Mouse (Mus musculus) CD4-positive, CD25-positive, alpha-beta regulatory T cell, adult 4 months (primary cell): ENCODE results near the gene Sorbs2. TPM values are rescaled to one million over a fixed set of nuclear protein-coding genes. Genes with fewer than 3 reads are reported as not detected.

Experiments
- ATAC-seq: one replicate; pipeline ENCODE4 v1.8.0; 2017
- polyA plus RNA-seq, 2 experiments: library from polyadenylated mRNA; unstranded; fragments of 100-300 nt; shearing (Covaris generic); gene quantifications; one replicate each; pipeline ENCODE4 v1.2.1; 2017

Gene Sorbs2
- polyA plus RNA-seq, 2 experiments from 2014 or later, result 0.30 to 0.96 TPM

- no peak for ATAC-seq
Measured at GRCm38 (mm10) chr8:45579714-45580543, 72.3 kb downstream of the Sorbs2 start.

DNA sequence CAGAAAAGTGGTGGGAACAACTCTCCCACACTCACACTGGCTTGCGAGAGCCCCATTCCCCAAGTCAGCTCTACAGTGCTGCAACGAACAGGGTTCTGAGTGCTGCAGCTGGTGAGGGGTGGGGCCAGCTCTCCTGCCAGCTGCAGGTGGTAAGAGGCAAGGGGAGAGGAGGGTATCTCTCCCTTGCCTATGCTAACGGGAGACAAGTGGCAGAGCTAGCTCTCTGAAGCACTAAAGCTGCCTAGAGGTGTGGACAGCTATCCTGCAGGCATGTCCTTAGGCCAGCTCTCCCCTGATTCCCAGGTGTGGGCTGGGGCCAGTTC is 72.9 kb downstream of the Sorbs2 start:
- ATAC-seq, result no peak

- ATAC-seq, result no peak
Measured at GRCm38 (mm10) chr8:45583856-45584255, 76.3 kb downstream of the Sorbs2 start.

- ATAC-seq, result no peak
Measured at GRCm38 (mm10) chr8:45584390-45585052, 76.9 kb downstream of the Sorbs2 start.

DNA sequence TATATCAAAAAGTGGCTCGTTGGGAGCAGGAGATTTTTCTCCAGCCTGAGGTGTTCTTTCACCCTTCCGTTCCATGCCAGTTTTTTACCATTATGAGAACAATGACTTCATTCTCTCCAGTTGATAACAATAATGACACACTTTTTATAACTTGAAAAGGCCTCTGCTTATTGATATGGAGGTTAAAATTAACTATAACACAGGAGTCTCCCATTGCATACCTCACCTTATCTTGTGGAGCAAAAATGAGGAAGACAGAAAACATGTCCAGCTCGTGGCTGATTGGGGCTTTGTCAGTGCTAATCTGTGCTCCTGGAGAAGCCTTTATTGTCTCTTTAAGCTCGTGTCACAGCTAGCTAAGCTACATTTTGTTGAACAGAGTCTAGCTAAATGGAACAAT is 77.6 kb downstream of the Sorbs2 start:
- no peak for ATAC-seq

DNA sequence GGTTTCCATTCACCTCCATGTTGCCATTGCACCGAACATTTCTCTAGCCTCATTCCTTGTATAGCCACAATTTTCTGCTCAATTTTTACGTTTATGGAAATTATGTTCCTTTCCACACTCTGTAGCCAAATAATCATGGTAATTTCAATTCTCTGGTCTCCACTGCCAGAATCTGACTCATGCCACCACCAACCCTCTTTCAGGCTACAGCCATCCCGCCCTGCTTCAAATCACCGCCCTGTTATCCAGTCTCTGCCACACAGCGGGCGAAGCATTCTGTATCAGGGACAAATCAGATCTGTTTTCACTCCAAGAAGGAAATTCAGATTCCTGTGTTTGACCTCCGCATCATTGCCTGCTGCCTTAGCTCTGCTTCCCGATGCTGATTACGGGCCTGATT is 79.4 kb downstream of the Sorbs2 start:
- ATAC-seq, result no peak

DNA sequence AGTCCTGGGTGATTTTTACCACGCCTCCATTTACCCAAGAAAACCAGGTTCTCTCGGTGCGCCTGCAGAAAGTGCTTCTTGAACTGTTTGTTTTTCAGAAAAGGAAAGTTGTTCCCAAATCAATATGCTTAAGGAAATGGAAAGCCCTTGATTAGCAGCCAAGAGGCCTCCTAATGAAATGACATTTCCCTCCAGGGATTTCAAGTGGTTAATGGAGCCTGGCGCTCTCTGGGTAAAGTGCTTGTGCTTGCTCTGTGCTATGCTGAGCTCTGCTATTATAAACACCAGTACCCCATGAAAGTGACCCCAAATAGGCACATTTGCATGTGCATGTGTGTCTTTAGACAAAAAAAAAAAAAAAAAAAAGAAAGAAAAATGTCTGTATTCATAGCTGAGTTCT is 84.3 kb downstream of the Sorbs2 start:
- ATAC-seq, result no peak

GRCm38 (mm10) chr8:45593711-45594110 is 86.1 kb downstream of the Sorbs2 start:
- ATAC-seq, result no peak

GRCm38 (mm10) chr8:45595983-45596382 is 88.4 kb downstream of the Sorbs2 start:
- ATAC-seq, result no peak

GRCm38 (mm10) chr8:45596591-45596990 is 89.0 kb downstream of the Sorbs2 start:
- ATAC-seq, result no peak

DNA sequence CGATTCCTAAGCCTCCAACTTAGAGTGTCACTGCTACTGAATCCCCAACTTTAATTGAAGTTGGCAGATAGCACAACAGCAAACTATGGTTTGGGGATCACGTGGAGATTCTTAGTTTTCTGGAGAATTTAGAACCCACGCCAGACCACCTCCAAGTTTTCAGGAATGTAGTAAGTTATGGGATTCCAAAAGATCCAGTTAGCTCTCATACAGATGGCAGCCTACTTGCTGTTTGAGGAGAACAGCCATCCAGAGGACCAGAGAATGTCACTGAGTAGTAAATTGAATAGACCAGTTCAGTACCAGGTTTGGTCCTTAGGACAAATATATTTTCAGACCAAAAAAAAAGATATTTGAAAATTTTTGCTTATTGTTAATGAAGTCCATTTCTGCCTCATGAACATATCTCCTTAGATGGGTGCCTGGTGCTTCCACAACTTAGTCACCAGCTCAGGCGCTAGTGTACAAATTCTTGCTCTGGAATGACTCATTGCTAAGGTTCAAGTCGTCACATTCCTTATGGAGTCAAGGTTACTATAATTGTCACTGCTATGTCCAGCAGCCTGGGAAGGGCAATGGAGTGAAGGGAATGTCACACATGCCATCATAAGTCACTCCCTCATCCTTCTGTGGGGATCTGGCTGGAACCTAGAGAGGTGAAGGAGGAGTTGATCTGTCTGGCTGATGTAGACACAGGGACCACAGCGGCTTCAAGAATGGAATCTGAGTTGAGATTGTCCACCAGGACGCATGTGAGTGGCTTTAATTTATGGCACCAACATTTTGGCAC is 90.2 kb downstream of the Sorbs2 start:
- ATAC-seq, result no peak

DNA sequence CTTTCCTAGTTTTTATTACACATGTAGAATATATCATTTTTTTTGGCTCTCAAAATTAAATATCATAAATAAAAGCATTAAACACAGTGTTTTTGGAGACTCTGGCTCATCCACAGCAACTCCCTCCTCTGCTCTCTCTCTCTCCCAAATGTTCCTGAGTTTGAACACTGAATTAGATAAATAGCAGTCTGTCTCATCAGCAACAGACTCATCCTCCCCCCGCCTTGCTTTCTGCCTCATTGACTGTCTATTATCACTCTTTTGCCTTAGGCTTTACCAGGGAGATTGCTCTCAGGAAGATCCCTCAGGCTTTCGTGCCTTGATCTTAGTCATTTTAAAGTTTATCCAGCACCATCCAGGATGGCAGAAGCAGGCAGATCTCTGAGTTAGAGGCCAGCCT is 91.3 kb downstream of the Sorbs2 start:
- ATAC-seq, result no peak

GRCm38 (mm10) chr8:45602019-45602418 is 94.4 kb downstream of the Sorbs2 start:
- ATAC-seq, result no peak

GRCm38 (mm10) chr8:45605419-45605818 is 97.8 kb downstream of the Sorbs2 start:
- ATAC-seq, result no peak

DNA sequence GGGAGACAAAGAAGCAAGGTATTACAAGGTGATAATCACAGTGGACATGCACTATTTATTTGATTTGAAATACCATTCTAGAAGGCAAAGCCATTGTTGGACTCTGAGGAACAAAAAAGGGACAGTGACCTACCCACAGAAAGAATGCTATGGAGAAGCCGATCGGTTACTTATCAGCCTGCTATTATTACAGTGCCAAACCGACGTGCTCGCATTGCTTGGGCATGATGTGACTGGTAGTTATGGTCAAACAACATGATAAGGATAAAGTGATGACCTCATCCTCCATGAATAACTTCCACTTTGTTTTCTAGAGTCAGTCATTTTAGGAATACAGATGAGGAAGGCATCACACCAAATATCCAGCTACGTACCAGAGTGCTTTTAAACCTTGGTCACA is 99.4 kb downstream of the Sorbs2 start:
- ATAC-seq, result no peak

- ATAC-seq, result no peak
Measured at GRCm38 (mm10) chr8:45608413-45608812, 100.8 kb downstream of the Sorbs2 start.

DNA sequence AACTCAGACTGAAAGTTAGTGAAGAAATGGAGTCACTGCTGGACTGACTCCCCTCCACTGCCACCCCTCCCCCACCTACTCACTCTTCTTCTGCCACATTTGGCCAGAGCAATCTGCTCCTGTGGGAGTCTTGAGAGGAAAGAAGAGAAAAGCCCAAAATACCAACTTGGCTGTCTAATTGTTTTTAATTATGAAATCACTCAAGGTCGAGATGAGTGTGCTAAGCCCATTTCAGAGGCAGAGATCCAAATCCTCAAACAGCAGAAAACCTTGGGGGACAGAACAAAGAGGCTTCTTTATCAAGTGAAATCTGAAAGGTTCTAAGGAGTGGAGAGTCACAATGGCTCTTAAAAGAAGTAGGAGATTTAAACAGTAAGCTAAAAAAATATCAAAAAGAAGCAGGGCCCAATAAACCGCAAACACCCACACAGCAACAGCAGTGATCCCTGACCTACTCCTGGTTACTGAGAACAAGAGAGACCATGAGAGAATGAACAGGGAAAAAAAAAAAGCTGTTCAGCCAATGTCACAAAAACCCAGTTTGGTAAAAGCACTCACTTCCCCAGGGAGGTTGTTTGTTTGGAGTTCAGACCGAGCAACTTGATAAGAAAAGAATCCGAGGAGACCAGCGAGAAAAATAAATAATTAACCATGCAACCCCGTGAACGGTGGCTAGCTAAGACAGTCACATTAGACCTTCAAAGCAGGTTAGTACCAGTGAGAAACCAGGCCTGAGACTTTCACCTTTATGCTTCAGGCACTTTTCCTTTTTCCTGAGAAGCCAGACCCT is 103.0 kb downstream of the Sorbs2 start:
- ATAC-seq, result no peak

- ATAC-seq, result no peak
Measured at GRCm38 (mm10) chr8:45611320-45611719, 103.7 kb downstream of the Sorbs2 start.

DNA sequence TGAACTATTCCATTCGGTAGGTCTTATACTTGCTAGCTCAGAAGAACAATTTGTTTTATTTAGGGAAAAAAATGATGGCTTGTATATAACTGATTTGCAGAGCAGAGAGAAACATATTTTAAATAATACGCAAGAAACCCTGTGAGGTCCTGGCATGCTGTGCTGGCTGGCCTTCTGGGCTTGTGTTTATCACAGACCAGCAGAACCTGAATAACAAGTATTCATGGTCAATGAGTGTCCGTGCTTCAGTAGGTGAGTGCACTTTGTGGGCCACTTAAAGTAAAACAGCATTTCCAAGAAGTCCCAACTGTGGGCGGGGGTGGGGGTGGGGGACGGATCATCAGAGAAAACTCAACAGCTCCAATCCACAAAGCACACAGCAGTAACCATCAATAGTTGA is 107.0 kb downstream of the Sorbs2 start:
- ATAC-seq, result no peak

DNA sequence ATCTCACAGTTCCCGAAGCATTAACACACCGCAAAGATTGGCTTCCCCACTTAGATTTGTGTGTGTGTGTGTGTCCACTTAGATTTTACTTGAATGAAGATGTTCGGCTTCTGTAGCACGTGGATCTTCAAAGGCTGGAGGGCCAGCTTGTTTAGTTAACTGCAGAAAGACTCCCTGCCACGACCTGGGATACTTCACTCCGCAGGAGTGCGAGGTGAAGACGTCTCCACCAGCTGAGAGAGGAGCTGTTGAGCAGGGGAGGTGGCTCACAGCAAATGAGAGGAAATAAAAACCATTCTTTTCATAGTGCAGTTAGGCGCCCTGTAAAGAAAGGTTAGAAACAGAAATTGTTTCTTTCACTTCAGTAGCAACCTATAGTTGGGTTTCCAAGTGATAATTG is 107.5 kb downstream of the Sorbs2 start:
- ATAC-seq, result no peak

GRCm38 (mm10) chr8:45615551-45615950 is 108.0 kb downstream of the Sorbs2 start:
- ATAC-seq, result no peak

DNA sequence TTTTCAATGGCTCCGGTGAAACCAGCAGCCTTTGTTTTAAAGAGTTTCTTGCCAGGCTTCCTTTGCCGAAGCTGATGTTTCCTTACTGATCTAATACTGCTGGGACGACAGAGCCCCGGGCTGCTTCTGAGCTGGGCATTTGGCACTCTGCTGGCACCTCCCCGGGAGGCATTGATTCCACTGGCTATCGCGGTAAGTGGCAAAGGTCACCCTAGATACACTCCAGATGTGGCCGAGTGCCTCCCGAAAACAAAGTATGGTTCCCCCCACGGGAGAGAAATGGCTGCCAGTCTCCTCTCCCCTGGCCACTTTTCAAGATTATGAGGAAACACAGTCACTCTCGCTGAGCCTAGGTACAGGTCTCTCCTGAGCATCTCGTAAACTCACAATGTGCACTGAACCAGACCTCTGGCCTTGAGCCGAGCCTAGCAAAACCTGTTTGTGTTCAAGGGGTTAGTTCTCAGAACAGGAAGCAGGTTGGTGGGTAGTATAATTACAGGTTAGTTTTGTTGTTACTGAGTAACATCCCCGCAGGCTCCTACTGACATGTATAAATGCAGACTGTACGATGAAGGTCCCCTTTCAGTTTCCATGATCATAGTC is 114.1 kb downstream of the Sorbs2 start:
- ATAC-seq, result no peak
